Mouse (Mus musculus) limb, embryonic 10.5 days (tissue): ENCODE results near the gene Wdtc1. TPM values are rescaled to one million over a fixed set of nuclear protein-coding genes. Genes with fewer than 3 reads are reported as not detected.

ENCODE experiments used
- DNase-seq: peaks from one replicate; pipeline ENCODE4 v3.0.0-alpha.2; 2017; ENCODE audit warnings: low spot score
- H3K27ac ChIP-seq: fragments of 300-500 bp; sonication (generic); 2 replicates; pipeline ENCODE4 v1.5.1; 2016; ENCODE audit warnings: mild to moderate bottlenecking
- H3K27me3 ChIP-seq: fragments of 300-500 bp; sonication (generic); 2 replicates; pipeline ENCODE4 v1.6.1; 2016; ENCODE audit warnings: low read depth, mild to moderate bottlenecking; ENCODE audit not compliant: poor library complexity, severe bottlenecking
- H3K36me3 ChIP-seq: fragments of 300-500 bp; sonication (generic); 2 replicates; pipeline ENCODE4 v1.6.1; 2016; ENCODE audit warnings: mild to moderate bottlenecking, moderate library complexity
- H3K4me1 ChIP-seq: fragments of 300-500 bp; sonication (generic); 2 replicates; pipeline ENCODE4 v1.6.1; 2016
- H3K4me3 ChIP-seq: fragments of 300-500 bp; sonication (generic); 2 replicates; pipeline ENCODE4 v1.5.1; 2016; ENCODE audit warnings: mild to moderate bottlenecking, moderate library complexity
- H3K9me3 ChIP-seq: fragments of 300-500 bp; sonication (generic); replicated peaks from 2 replicates; pipeline ENCODE4 v1.6.1; 2016; ENCODE audit warnings: mild to moderate bottlenecking
- WGBS: fragments of 180-500 bp; shearing (Covaris S2); methylation state at CpG from one replicate; pipeline ENCODE4 v1.1.7; 2016; 5-methylcytosine and 5-hydroxymethylcytosine counted together
- microRNA-seq: library from miRNA; unstranded; fragments of <30 nt; microRNA quantifications from one replicate; pipeline ENCODE4, GENCODE M21; 2017
- polyA plus RNA-seq: library from polyadenylated mRNA; unstranded; fragments of >200 nt; fragmentation: Nextera tagmentation; extraction: Ambion mirVana; gene quantifications from 2 replicates; pipeline ENCODE4 v1.2.1, GENCODE M21; 2016

Wdtc1 gene
- polyA plus RNA-seq, 1 experiment from 2014 or later: 15.5 TPM

DNA sequence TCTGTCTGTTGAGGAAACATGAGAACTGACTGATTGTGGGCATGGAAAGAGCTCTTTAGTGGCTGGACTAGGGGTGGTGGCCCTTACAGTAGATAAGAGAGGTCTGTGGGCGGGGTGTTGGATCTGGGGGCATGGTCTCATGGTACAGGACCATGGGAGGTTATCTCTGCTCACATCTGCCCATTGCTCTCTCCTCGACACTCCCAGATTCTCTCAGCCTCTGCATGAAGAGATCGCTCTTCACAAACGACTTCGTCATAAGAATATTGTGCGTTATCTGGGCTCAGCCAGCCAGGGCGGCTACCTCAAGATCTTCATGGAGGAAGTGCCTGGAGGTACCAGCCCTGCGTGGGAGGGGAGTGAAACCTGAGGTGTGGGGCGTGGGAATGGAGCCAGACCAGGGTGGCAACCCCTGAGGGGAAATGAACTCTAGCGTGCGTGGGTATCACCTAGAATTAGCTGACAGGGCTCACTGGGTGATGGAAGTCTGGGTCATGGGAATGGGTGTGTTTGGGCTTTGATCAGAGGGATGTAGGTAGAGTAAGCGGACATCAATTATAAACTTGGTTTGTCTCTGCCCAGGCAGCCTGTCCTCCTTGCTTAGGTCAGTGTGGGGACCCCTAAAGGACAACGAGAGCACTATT lies 105.4 kb downstream of the Wdtc1 start:
- H3K36me3 ChIP-seq: no peaks in the 10 kb centered on the region
- no peaks in the 10 kb centered on the region for H3K9me3 ChIP-seq
- no peak overlapping the region for H3K4me3 ChIP-seq
- H3K4me1 ChIP-seq: peaks cover 41% of the 10 kb centered on the region
- WGBS: 81% methylated on average over 13 of the region's 13 CpGs
- H3K27me3 ChIP-seq: peaks cover 99% of the 10 kb centered on the region
- DNase-seq: no peak
- H3K27ac ChIP-seq: no peak overlapping the region

DNA sequence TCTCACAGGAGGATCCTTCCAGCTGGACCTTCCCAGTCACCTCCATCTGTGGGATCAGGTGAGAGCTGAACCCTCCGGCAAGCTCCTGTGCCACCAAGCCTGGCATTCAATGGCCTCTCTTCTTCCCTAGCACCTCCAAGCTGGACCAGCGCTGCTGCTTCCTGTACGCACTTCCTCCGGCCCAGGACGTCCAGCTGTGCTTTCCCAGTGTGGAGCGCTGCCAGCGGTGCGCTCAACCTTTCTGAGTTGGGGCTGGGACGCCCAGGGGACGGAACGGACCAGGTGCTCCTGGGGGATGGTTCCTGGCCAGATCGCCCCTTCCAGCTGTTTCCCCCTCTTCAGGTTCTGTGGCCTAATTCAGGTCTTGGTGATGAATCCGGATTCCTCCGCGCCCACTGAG lies 106.2 kb downstream of the Wdtc1 start:
- Histone ChIP-seq H3K4me3 (no peak overlapping the region), H3K4me1 (peaks cover 46% of the 10 kb centered on the region), H3K27me3 (peaks cover 99% of the 10 kb centered on the region), H3K36me3 (no peaks in the 10 kb centered on the region), H3K9me3 (no peaks in the 10 kb centered on the region), H3K27ac (no peak overlapping the region; the same call in 1 of the 2 replicates)
- DNase-seq: no peak
- 31% methylated on average over 15 of the region's 15 CpGs for WGBS

DNA sequence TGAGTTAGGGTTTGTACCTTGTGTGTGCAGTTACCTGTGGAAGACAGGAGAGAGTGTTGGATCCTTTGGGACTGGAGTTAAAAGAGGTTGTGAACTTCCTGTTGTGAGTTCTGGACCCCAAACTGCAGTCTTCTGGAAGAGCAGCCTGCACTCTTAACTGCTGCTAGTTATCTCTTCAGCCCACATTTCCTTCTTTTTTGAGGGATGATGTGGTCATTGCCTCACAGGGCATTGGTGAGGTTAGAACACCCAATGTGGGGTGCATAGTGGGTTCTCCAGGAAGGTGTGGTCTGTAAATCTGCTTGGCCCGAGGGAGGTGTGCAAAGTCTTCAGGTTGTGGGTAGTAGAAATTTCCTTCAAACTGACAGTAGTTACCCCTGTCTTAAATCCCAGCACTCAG lies 109.0 kb downstream of the Wdtc1 start:
- 74% methylated on average over 1 of the region's 1 CpGs for WGBS

DNA sequence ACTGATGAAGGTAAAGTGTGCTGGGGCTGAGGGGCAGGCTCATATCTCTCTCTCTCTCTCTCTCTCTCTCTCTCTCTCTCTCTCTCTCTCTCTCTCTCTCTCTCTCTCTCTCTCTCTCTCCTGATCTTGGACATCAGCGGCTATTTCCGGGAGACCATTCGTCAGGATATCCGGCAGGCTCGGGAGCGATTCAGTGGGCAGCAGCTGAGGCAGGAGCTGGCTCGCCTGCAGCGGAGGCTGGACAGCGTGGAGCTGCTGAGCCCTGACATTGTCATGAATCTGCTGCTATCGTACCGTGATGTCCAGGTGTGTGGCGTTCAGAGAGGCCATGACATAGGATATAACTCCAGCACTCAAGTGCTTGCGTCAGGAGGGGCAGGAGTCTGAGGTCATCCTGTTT lies 109.7 kb downstream of the Wdtc1 start:
- Histone ChIP-seq H3K9me3 (no peaks in the 10 kb centered on the region), H3K4me3 (no peak overlapping the region), H3K27me3 (peaks cover 90% of the 10 kb centered on the region), H3K36me3 (no peaks in the 10 kb centered on the region), H3K27ac (peak overlapping the region; percentile 11), H3K4me1 (peaks cover 45% of the 10 kb centered on the region)
- no peak for DNase-seq
- WGBS: 46% methylated on average over 13 of the region's 13 CpGs

More for the DNA sequence above, 109.0 kb downstream of the Wdtc1 start:
- Histone ChIP-seq H3K9me3 (no peaks in the 10 kb centered on the region), H3K4me1 (peaks cover 45% of the 10 kb centered on the region), H3K27me3 (peaks cover 91% of the 10 kb centered on the region), H3K36me3 (no peaks in the 10 kb centered on the region), H3K27ac (no peak overlapping the region), H3K4me3 (no peak overlapping the region)
- DNase-seq: no peak

DNA sequence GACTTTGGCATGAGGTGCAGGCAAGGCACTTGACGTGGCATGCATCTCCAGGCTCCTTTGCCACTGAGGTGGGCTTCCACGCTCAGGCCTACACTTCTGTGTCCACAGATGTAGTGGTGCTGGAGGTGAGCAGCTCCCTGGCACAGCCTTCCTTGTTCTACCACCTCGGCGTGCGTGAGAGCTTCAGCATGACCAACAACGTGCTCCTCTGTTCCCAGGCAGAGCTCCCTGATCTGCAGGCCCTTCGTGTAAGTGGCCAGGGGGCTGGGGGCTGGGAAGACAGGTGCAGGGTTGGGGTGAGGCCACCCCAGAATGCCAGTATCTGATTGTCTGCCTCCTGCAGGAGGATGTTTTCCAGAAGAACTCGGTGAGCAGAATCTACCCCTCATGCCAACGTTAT lies 110.6 kb downstream of the Wdtc1 start:
- peaks cover 45% of the 10 kb centered on the region for H3K4me1 ChIP-seq
- H3K27ac ChIP-seq: no peak overlapping the region
- H3K4me3 ChIP-seq: no peak overlapping the region
- 63% methylated on average over 9 of the region's 9 CpGs for WGBS
- no peaks in the 10 kb centered on the region for H3K9me3 ChIP-seq
- peaks cover 83% of the 10 kb centered on the region for H3K27me3 ChIP-seq
- DNase-seq: no peak
- H3K36me3 ChIP-seq: no peaks in the 10 kb centered on the region

Small RNA genes lying within 50 kb of the gene (microRNA-seq; reads per million reads assigned to microRNA genes)
- 1.8 reads per million for gene Mir5122

Other genes starting within 250 kb of the Wdtc1 start
- 62.9 and 73.7 TPM in 2 replicates for gene Wasf2, start 223.0 kb downstream of the Wdtc1 start, polyA plus RNA-seq
- 3.1 and 4.1 TPM in 2 replicates for gene Cd164l2, start 141.3 kb downstream of the Wdtc1 start, polyA plus RNA-seq
- gene Gpr3, start 140.9 kb downstream of the Wdtc1 start, polyA plus RNA-seq: 0.51 and 0.72 TPM in 2 replicates
- gene Map3k6, start 112.7 kb downstream of the Wdtc1 start, polyA plus RNA-seq: 0.84 and 1.7 TPM in 2 replicates
- 2.0 and 2.5 TPM in 2 replicates for gene Sytl1, start 90.4 kb downstream of the Wdtc1 start, polyA plus RNA-seq
- 93.7 and 98.5 TPM in 2 replicates for gene Tmem222, start 75.7 kb downstream of the Wdtc1 start, polyA plus RNA-seq
- gene Slc9a1, start 16.2 kb upstream of the Wdtc1 start, polyA plus RNA-seq: 8.7 and 9.0 TPM in 2 replicates
- gene Tent5b, start 126.7 kb upstream of the Wdtc1 start, polyA plus RNA-seq: 0.68 and 1.1 TPM in 2 replicates
- gene Trnp1, start 145.1 kb upstream of the Wdtc1 start, polyA plus RNA-seq: 0.46 and 0.65 TPM in 2 replicates
- gene Kdf1, start 165.5 kb upstream of the Wdtc1 start, polyA plus RNA-seq: 6.7 and 8.5 TPM in 2 replicates
- gene Nudc, start 192.5 kb upstream of the Wdtc1 start, polyA plus RNA-seq: 493 and 582 TPM in 2 replicates
- gene Nr0b2, start 199.9 kb upstream of the Wdtc1 start, polyA plus RNA-seq: 0.13 TPM in 1 of 2 replicates, not detected in the other
- gene Gpatch3, start 221.3 kb upstream of the Wdtc1 start, polyA plus RNA-seq: 12.9 and 14.0 TPM in 2 replicates
- gene Gpn2, start 230.9 kb upstream of the Wdtc1 start, polyA plus RNA-seq: 31.3 and 31.6 TPM in 2 replicates
- 29.7 and 38.7 TPM in 2 replicates for gene Sfn, start 248.7 kb upstream of the Wdtc1 start, polyA plus RNA-seq